Mouse (Mus musculus): Measurements from ENCODE around the gene Snx13.

GRCm38 (mm10) chr12:35176628-35177027, 129.6 kb downstream of the Snx13 start:
- TF ChIP-seq CTCF (IDR thresholded peaks at IDR 0.05; ENCODE audit: low read depth, low read length): no peak
- no peak for TF ChIP-seq POLR2A (IDR thresholded peaks at IDR 0.05; ENCODE audit: borderline replicate concordance, low read depth, low read length)
